Mouse (Mus musculus) thymus, postnatal 0 days (tissue): ENCODE results near the gene Cst8. TPM values are rescaled to one million over a fixed set of nuclear protein-coding genes. Genes with fewer than 3 reads are reported as not detected.

Source experiments
- polyA plus RNA-seq: library from polyadenylated mRNA; unstranded; fragments of >200 nt; fragmentation: Nextera tagmentation; extraction: Ambion mirVana; gene quantifications from 2 replicates; pipeline ENCODE4 v1.2.1, GENCODE M21; 2015

Cst8 gene
- polyA plus RNA-seq, 1 experiment from 2014 or later: 0.31 TPM

Other genes starting within 250 kb of the Cst8 start
- gene Nxt1, start 126.2 kb upstream of the Cst8 start, polyA plus RNA-seq: 124 and 133 TPM in 2 replicates
- 12.0 and 14.1 TPM in 2 replicates for gene Gzf1, start 117.8 kb upstream of the Cst8 start, polyA plus RNA-seq
- gene Napb, start 66.3 kb upstream of the Cst8 start, polyA plus RNA-seq: 0.51 and 0.74 TPM in 2 replicates
- not detected in 2 replicates for gene Cstl1, start 48.4 kb upstream of the Cst8 start, polyA plus RNA-seq
- not detected in 2 replicates for gene Cst11, start 27.3 kb upstream of the Cst8 start, polyA plus RNA-seq
- not detected in 2 replicates for gene 8030411F24Rik, start 16.8 kb upstream of the Cst8 start, polyA plus RNA-seq
- 0.33 and 0.36 TPM in 2 replicates for gene Cst12, start 9.4 kb upstream of the Cst8 start, polyA plus RNA-seq
- not detected in 2 replicates for gene Cst13, start 21.3 kb downstream of the Cst8 start, polyA plus RNA-seq
- 0.42 and 0.90 TPM in 2 replicates for gene Cst9, start 36.4 kb downstream of the Cst8 start, polyA plus RNA-seq
- 0.21 and 0.22 TPM in 2 replicates for gene 9230104L09Rik, start 66.3 kb downstream of the Cst8 start, polyA plus RNA-seq
- gene Cst3, start 76.9 kb downstream of the Cst8 start, polyA plus RNA-seq: 603 and 634 TPM in 2 replicates
- gene Gm1330, start 204.5 kb downstream of the Cst8 start, polyA plus RNA-seq: not detected in 2 replicates
- not detected in 2 replicates for gene Gm10750, start 218.5 kb downstream of the Cst8 start, polyA plus RNA-seq